In the genomic region with DNA sequence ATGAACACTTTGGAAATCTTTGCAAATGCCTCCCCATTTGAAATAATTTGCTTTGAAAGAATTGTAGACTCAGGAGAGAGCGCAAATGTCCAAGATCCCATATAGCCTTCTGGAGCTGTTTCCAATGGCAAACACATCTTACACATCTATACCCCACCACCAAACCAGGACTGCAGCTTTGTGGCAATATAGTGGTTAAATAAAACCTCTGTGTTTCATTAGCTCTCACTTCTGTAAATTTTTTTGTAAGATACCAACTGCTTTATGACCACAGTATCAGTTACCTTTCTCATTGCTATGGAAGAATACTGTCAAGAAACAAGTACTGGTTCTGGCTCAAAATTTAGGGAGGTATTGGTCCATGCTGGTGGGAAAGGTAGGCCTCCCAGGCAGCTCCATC, we compare ENCODE assay signal across 23 mouse cellular contexts. TPM values are rescaled to one million over a fixed set of nuclear protein-coding genes. Genes with fewer than 3 reads are reported as not detected.
"Had no signal": no experiment of that assay in that cellular context is flagged by ENCODE, and none has a peak within 500 bp of the region (broad histone marks: within the 10 kb centered on the region; RNA-seq: fewer than 3 reads in every experiment).

No protein-coding gene starts in this region.

- DNase-seq: heart, postnatal 10 days; heart, postnatal 14 days; heart, postnatal 36 days; heart, postnatal 4 days; kidney, adult 11 months; kidney, adult 18-20 months; kidney, adult 2 months; kidney, adult 8-10 months; kidney, adult 9 months; kidney, postnatal 10 days; kidney, postnatal 14 days; kidney, postnatal 25 days; kidney, postnatal 36 days; kidney, postnatal 4 days; layer of hippocampus, adult 9-11 months; layer of hippocampus, postnatal 36 days had no signal

- ATAC-seq: inflammation-experienced regulatory T-cells, adult 6 months; intestine, embryonic 15.5 days; intestine, embryonic 16.5 days; intestine, postnatal 0 days had no signal

RNA-seq across cellular contexts. Expression of a gene that starts 1.0 kb away (rescaled TPM):
- total RNA-seq: heart, postnatal 10 days; heart, postnatal 14 days; heart, postnatal 25 days; heart, postnatal 36 days; heart, postnatal 4 days; hematopoietic stem cell, adult 5-6 weeks; left cerebral cortex, adult 2 months had no signal
